Mouse (Mus musculus): ENCODE measurements around the gene Arhgef2.

GRCm38 (mm10) chr3:88658441-88659127, 52.8 kb downstream of the Arhgef2 start:
- TF ChIP-seq CTCF (IDR thresholded peaks at IDR 0.05; ENCODE audit: borderline replicate concordance, insufficient read depth, low read length) = no peak
- TF ChIP-seq POLR2A (IDR thresholded peaks at IDR 0.05; ENCODE audit: low read depth, low read length) = no peak

Measured in embryonic fibroblast, embryonic 13.5 days (primary cell).